Mouse (Mus musculus) ZHBTc4 (cell line): ENCODE data around the gene Mmab.

Experiments used
- DNase-seq: peaks from one replicate; pipeline ENCODE4 v3.0.0-alpha.2; 2011; ENCODE audit warnings: low read depth, low spot score

Gene Mmab

DNA sequence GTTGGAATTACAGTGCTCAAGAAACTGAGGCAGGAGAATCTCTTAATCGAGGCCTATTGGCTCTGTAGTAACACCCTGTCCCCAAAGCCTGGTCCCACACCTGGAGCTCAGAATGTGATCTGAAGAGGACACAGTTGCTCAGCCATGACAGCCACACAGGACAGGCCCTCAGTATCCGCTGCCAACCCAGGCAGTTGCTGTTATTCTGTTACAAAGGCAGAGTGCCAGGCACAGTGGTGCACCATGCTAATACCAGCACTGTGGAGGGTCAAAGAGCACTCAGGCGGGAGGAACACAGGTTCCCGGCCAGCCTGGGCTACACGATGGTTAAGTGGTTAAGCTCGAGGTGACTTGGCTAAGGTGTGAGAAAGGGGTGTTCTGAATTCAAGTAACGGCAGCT is 14.1 kb downstream of the Mmab start:
- DNase-seq, result no peak

- DNase-seq, result no peak
Measured at GRCm38 (mm10) chr5:114428621-114429020, 15.2 kb downstream of the Mmab start.

GRCm38 (mm10) chr5:114426732-114427131 is 17.1 kb downstream of the Mmab start:
- no peak for DNase-seq

DNA sequence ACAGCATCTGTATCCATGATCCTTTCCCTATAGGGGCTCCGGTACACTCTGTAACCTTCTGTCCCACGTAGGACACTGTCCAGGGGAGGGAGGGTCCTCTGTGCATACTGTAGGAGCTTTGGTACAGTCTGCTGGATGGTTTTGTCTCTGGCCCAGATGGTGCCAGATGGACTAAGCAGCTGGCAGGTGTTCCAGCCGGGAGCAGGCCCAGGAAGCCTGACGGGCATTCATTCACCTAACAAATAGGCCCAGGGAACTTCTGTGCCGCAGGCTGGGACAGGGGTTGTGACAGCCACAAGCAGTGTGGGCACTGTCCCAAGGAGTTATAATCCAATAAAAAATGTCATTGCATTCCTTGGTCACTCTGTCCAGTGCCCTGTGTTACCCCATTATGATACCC is 19.9 kb downstream of the Mmab start:
- no peak for DNase-seq

GRCm38 (mm10) chr5:114422591-114422990 is 21.3 kb downstream of the Mmab start:
- DNase-seq, result no peak

GRCm38 (mm10) chr5:114421561-114422298 is 22.1 kb downstream of the Mmab start:
- DNase-seq, result no peak

GRCm38 (mm10) chr5:114418541-114418940 is 25.3 kb downstream of the Mmab start:
- DNase-seq, result peak; percentile 46

DNA sequence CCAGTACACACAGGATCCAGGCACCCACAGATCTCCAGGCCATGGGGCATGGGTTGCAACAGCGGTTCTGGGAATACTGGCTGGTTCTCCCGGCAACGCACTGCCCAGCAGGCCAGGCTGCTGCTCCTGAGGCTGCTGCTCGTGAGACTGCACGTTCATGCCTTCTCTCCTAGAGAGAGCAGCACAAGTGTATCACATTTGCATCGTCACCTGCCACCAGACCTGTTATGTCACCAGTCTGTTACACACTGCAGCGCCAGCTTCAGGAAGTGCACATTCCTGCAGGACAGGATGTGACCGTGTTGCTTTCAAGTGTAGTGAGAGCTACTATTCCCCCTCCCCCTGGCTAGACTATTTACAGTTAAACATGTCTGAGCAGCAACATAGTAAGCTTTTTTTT is 27.0 kb downstream of the Mmab start:
- DNase-seq, result no peak

DNA sequence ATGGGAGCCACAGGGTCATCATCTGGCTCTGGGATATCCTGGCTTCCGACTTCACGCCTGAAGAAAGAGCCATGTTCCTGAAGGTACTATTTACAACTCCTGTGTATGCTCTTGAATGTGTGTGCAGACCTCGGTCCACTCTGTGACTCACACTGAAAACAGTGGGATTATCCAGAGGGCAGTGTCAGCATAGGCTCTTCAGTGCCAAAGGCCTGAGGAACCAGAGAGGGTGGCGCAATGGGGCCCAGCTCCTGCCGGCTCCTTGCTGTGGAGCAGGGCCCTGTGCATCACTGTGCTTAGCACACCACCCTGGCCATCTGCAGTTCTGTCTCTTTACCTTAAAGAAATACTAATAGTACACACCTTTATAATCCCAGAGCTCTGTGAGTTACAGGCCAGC is 28.3 kb downstream of the Mmab start:
- DNase-seq, result no peak

GRCm38 (mm10) chr5:114413067-114413735 is 30.7 kb downstream of the Mmab start:
- no peak for DNase-seq

- DNase-seq, result peak; percentile 44
Measured at GRCm38 (mm10) chr5:114412361-114412998, 31.4 kb downstream of the Mmab start.

GRCm38 (mm10) chr5:114410429-114410828 is 33.4 kb downstream of the Mmab start:
- no peak for DNase-seq

DNA sequence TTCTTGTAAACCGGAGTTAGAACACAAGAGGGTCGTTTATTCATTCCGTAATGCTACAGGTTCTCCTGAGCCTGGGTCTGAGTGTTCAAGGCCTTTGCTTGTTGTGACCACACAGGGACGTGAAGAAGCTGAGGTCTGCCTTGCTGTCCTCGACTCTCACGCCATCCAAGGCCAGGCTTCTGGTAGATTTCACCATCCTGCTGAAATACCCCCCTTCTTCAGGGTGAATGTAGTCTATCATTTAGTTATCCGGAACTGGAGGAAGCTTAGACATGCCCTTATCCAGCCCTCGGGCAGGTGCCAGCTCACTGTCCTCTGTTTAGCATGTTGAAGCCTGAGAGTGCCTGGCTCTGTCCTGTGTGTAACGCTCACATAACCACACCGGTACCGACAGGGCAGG is 35.0 kb downstream of the Mmab start:
- no peak for DNase-seq

- no peak for DNase-seq
Measured at GRCm38 (mm10) chr5:114407810-114408209, 36.0 kb downstream of the Mmab start.

DNA sequence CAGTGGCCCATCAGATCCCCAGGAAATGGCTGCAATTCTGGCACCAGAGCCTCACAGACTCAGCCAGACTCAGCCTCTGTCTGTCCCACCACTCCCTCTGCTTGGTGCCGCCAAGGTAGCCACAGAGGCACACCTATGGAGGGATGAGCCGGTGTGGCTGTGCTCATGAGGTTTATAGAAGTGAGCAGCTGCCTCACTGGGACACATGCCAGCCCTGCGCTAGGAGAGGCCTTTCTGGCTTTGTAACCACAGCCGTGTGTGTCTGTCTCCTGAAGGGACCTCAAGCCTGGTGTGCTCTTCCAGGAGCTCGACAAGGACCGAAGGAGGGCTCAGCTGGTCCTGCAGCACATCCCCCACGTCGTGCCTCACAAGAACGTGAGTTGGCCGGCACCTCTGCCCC is 36.6 kb downstream of the Mmab start:
- no peak for DNase-seq

- no peak for DNase-seq
Measured at GRCm38 (mm10) chr5:114406592-114406991, 37.3 kb downstream of the Mmab start.

- DNase-seq, result no peak
Measured at GRCm38 (mm10) chr5:114393169-114393568, 50.7 kb downstream of the Mmab start.

DNA sequence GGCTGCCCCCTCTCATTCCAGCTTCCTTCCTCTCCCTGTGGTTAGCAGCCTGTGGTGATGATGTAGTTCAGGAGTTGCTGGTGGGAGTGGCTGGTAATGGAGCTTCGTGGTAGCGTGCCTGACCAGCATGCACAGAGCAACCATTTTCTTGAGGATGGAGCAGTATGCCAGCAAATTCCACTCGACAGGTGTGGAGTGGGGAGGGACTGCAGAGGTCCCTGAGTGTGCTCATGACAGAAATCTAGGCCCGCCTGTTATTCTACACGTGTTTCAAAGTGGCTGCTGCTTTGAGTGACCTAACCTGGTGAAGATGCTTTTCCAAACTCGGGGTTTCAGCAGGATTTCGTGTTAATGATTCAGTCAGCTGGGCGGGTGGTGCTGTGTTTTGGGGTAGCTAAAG is 59.4 kb downstream of the Mmab start:
- DNase-seq, result no peak

- DNase-seq, result peak; percentile 78
Measured at GRCm38 (mm10) chr5:114383184-114383904, 60.5 kb downstream of the Mmab start.
